ENCODE assay signal across 20 mouse cellular contexts in genomic region chr12:77596676-77597075, GRCm38 (mm10).
DNase-seq lines count a peak whose midpoint lies in the region; ATAC-seq and TF ChIP-seq lines count a peak whose summit lies in the region.
"Had no signal": no experiment of that assay in that cellular context is flagged by ENCODE, and none has a peak within 500 bp of the region (broad histone marks: within the 10 kb centered on the region; RNA-seq: fewer than 3 reads in every experiment).

No protein-coding gene starts in this region.

- no peak overlapping the region for H3K4me3 ChIP-seq in cerebellum, adult 2 months (replicated peaks; ENCODE audit: insufficient read depth, low read depth, low read length)
- H3K4me3 ChIP-seq in heart, postnatal 0 days (ENCODE audit: low read depth, low read length): no peak overlapping the region
- no peak overlapping the region for H3K4me3 ChIP-seq in hindbrain, embryonic 12.5 days
- no peak overlapping the region for H3K4me3 ChIP-seq in hindbrain, embryonic 10.5 days
- H3K4me3 ChIP-seq: embryonic facial prominence, embryonic 10.5 days; forebrain, embryonic 15.5 days; limb, embryonic 15.5 days; midbrain, embryonic 10.5 days; neural tube, embryonic 12.5 days had no signal

- H3K4me1 ChIP-seq in cerebellum, adult 2 months (ENCODE audit: control insufficient read depth, insufficient read depth, low read length): peaks cover 37% of the 10 kb centered on the region
- H3K4me1 ChIP-seq in heart, postnatal 0 days (ENCODE audit: control insufficient read depth, insufficient read depth): peaks cover 41% of the 10 kb centered on the region
- H3K4me1 ChIP-seq in hindbrain, embryonic 12.5 days: peaks cover 12% of the 10 kb centered on the region; the same call in 1 of the 2 replicates
- H3K4me1 ChIP-seq in hindbrain, embryonic 10.5 days (replicated peaks): peaks cover 21% of the 10 kb centered on the region
- H3K4me1 ChIP-seq: neural tube, embryonic 12.5 days had no signal

- H3K27ac ChIP-seq in cerebellum, adult 2 months (ENCODE audit: insufficient read depth, low read length): no peak overlapping the region
- H3K27ac ChIP-seq in heart, postnatal 0 days (ENCODE audit: low read depth): peak overlapping the region; percentile 87
- H3K27ac ChIP-seq in hindbrain, embryonic 12.5 days: no peak overlapping the region
- H3K27ac ChIP-seq in hindbrain, embryonic 10.5 days: no peak overlapping the region
- H3K27ac ChIP-seq: forebrain, embryonic 15.5 days; limb, embryonic 15.5 days; midbrain, embryonic 10.5 days; neural tube, embryonic 12.5 days had no signal

- H3K9ac ChIP-seq in heart, postnatal 0 days (replicated peaks; ENCODE audit: low read depth, low read length): no peak overlapping the region
- no peak overlapping the region for H3K9ac ChIP-seq in hindbrain, embryonic 12.5 days
- H3K9ac ChIP-seq: forebrain, embryonic 15.5 days; limb, embryonic 15.5 days; neural tube, embryonic 12.5 days had no signal

- no peak for TF ChIP-seq CTCF in cerebellum, adult 2 months (IDR thresholded peaks at IDR 0.05; ENCODE audit: borderline replicate concordance, insufficient read depth, low read depth, low read length)
- TF ChIP-seq CTCF in heart, postnatal 0 days (IDR thresholded peaks at IDR 0.05; ENCODE audit: low read depth): no peak

- peak; percentile 25; the same call in 1 of the 2 replicates for TF ChIP-seq EP300 in heart, postnatal 0 days (IDR thresholded peaks at IDR 0.05; ENCODE audit: low read depth)

- no peak overlapping the region for H3K4me2 ChIP-seq in heart, postnatal 0 days (ENCODE audit: low read depth, low read length)
- no peak overlapping the region for H3K4me2 ChIP-seq in hindbrain, embryonic 12.5 days (replicated peaks)
- H3K4me2 ChIP-seq: forebrain, embryonic 15.5 days; limb, embryonic 15.5 days; neural tube, embryonic 12.5 days had no signal

- peak; percentile 23 for DNase-seq in adrenal gland, postnatal 10 days
- no peak for DNase-seq in adrenal gland, adult 18-20 months (ENCODE audit: low spot score in 2 of 2)
- peak; percentile 60 to 83 for DNase-seq in cerebellum, adult 2 months
- DNase-seq in heart, adult 8-10 months (ENCODE audit: low spot score): peak; percentile 34
- peak; percentile 46 for DNase-seq in heart, postnatal 0 days (ENCODE audit: low spot score)
- no peak for DNase-seq in urinary bladder, postnatal 14 days (ENCODE audit: low spot score)
- no peak for DNase-seq in hindbrain, embryonic 10.5 days (ENCODE audit: low spot score)
- DNase-seq: kidney, adult 9 months; kidney, postnatal 36 days; layer of hippocampus, postnatal 36 days; lung, postnatal 10 days; right cerebral cortex, postnatal 14 days had no signal

- H3K36me3 ChIP-seq in heart, postnatal 0 days (replicated peaks; ENCODE audit: control insufficient read depth, insufficient read depth, low read length): no peaks in the 10 kb centered on the region
- H3K36me3 ChIP-seq in hindbrain, embryonic 12.5 days: no peaks in the 10 kb centered on the region
- no peaks in the 10 kb centered on the region for H3K36me3 ChIP-seq in hindbrain, embryonic 10.5 days
- H3K36me3 ChIP-seq: embryonic facial prominence, embryonic 10.5 days; forebrain, embryonic 15.5 days; G1E; limb, embryonic 15.5 days; midbrain, embryonic 10.5 days; neural tube, embryonic 12.5 days had no signal

- no peaks in the 10 kb centered on the region for H3K27me3 ChIP-seq in cerebellum, adult 2 months (ENCODE audit: control insufficient read depth, insufficient read depth, low read length)
- H3K27me3 ChIP-seq in heart, postnatal 0 days (ENCODE audit: control insufficient read depth, insufficient read depth, low read length): no peaks in the 10 kb centered on the region
- no peaks in the 10 kb centered on the region for H3K27me3 ChIP-seq in hindbrain, embryonic 12.5 days
- no peaks in the 10 kb centered on the region for H3K27me3 ChIP-seq in hindbrain, embryonic 10.5 days (ENCODE audit: insufficient read depth, poor library complexity, severe bottlenecking)
- H3K27me3 ChIP-seq: forebrain, embryonic 15.5 days; limb, embryonic 15.5 days; neural tube, embryonic 12.5 days had no signal

- ATAC-seq in heart, postnatal 0 days (ENCODE audit: insufficient read depth, low read depth): no peak
- ATAC-seq in hindbrain, embryonic 12.5 days (ENCODE audit: low FRiP score): no peak
- ATAC-seq: CD4-positive, CD25-positive, alpha-beta regulatory T cell, adult 4 months; forebrain, embryonic 15.5 days had no signal

- 38% methylated on average over 3 of the region's 3 CpGs for WGBS in cerebellum, adult 2 months
- 30% methylated on average over 3 of the region's 3 CpGs for WGBS in heart, postnatal 0 days
- WGBS in hindbrain, embryonic 12.5 days: 64% methylated on average over 3 of the region's 3 CpGs
- 77% methylated on average over 3 of the region's 3 CpGs for WGBS in hindbrain, embryonic 10.5 days

- no peaks in the 10 kb centered on the region; the same call in 1 of the 2 replicates for H3K9me3 ChIP-seq in heart, postnatal 0 days (replicated peaks; ENCODE audit: control insufficient read depth, low read length)
- H3K9me3 ChIP-seq in hindbrain, embryonic 12.5 days (replicated peaks): no peaks in the 10 kb centered on the region
- H3K9me3 ChIP-seq in hindbrain, embryonic 10.5 days: no peaks in the 10 kb centered on the region
- H3K9me3 ChIP-seq: embryonic facial prominence, embryonic 10.5 days; forebrain, embryonic 15.5 days; G1E; limb, embryonic 15.5 days; midbrain, embryonic 10.5 days; neural tube, embryonic 12.5 days had no signal

- TF ChIP-seq POLR2A in cerebellum, adult 2 months (IDR thresholded peaks at IDR 0.05; ENCODE audit: borderline replicate concordance, insufficient read depth, low read length): no peak

Comparison
In these comparisons a context has a peak if more than half of its experiments do, and no peak if none do; other contexts are left out.
1. DNase-seq: peak in adrenal gland, postnatal 10 days (single experiment), cerebellum, adult 2 months (2 of 2), heart, adult 8-10 months (single experiment) and heart, postnatal 0 days (single experiment); none in adrenal gland, adult 18-20 months (0 of 2), urinary bladder, postnatal 14 days (single experiment) and hindbrain, embryonic 10.5 days (single experiment).